Mouse (Mus musculus): ENCODE data around the gene Prr5l. TPM values are rescaled to one million over a fixed set of nuclear protein-coding genes. Genes with fewer than 3 reads are reported as not detected.

Prr5l gene
- 3.9 and 6.0 TPM in 2 replicates for polyA plus RNA-seq (2012; ENCODE audit: insufficient read depth, insufficient read length, missing spikeins)

- Histone ChIP-seq H3K4me1 (ENCODE audit: control insufficient read depth, insufficient read depth, low read length) (peaks cover 38% of the 10 kb centered on the region), H3K27ac (ENCODE audit: insufficient read depth, low read depth, low read length) (peak within 1 kb of the TSS; percentile 49), H3K4me3 (ENCODE audit: insufficient read depth, low read length) (no peak within 1 kb of the TSS)
- TF ChIP-seq CTCF (IDR thresholded peaks at IDR 0.05; ENCODE audit: low read depth, low read length): no peak
- no peak for TF ChIP-seq POLR2A (IDR thresholded peaks at IDR 0.05; ENCODE audit: borderline replicate concordance, low read depth, low read length)
Measured at GRCm38 (mm10) chr2:101882998-101883397, at the start of gene Prr5l. Gene Prr5l (minus strand): TSS chr2:101883027.

GRCm38 (mm10) chr2:101932169-101932936 is 49.5 kb upstream of the Prr5l start:
- H3K4me1 ChIP-seq (ENCODE audit: control insufficient read depth, insufficient read depth, low read length): no peaks in the 10 kb centered on the region
- no peak overlapping the region for H3K4me3 ChIP-seq (ENCODE audit: insufficient read depth, low read length)
- TF ChIP-seq POLR2A (IDR thresholded peaks at IDR 0.05; ENCODE audit: borderline replicate concordance, low read depth, low read length): no peak
- TF ChIP-seq CTCF (IDR thresholded peaks at IDR 0.05; ENCODE audit: low read depth, low read length): no peak

GRCm38 (mm10) chr2:101925591-101926188 is 42.9 kb upstream of the Prr5l start:
- Histone ChIP-seq H3K27ac (ENCODE audit: insufficient read depth, low read depth, low read length) (no peak overlapping the region), H3K4me1 (ENCODE audit: control insufficient read depth, insufficient read depth, low read length) (no peaks in the 10 kb centered on the region), H3K4me3 (ENCODE audit: insufficient read depth, low read length) (no peak overlapping the region)
- TF ChIP-seq CTCF (IDR thresholded peaks at IDR 0.05; ENCODE audit: low read depth, low read length) (no peak), POLR2A (IDR thresholded peaks at IDR 0.05; ENCODE audit: borderline replicate concordance, low read depth, low read length) (no peak)

More at GRCm38 (mm10) chr2:101932169-101932936, 49.5 kb upstream of the Prr5l start:
- H3K27ac ChIP-seq (ENCODE audit: insufficient read depth, low read depth, low read length): no peak overlapping the region

GRCm38 (mm10) chr2:101925183-101925582 is 42.4 kb upstream of the Prr5l start:
- Histone ChIP-seq H3K27ac (ENCODE audit: insufficient read depth, low read depth, low read length) (no peak overlapping the region), H3K4me1 (ENCODE audit: control insufficient read depth, insufficient read depth, low read length) (no peaks in the 10 kb centered on the region), H3K4me3 (ENCODE audit: insufficient read depth, low read length) (no peak overlapping the region)
- no peak for TF ChIP-seq POLR2A (IDR thresholded peaks at IDR 0.05; ENCODE audit: borderline replicate concordance, low read depth, low read length)
- TF ChIP-seq CTCF (IDR thresholded peaks at IDR 0.05; ENCODE audit: low read depth, low read length): no peak

GRCm38 (mm10) chr2:101923181-101923580 is 40.4 kb upstream of the Prr5l start:
- Histone ChIP-seq H3K27ac (ENCODE audit: insufficient read depth, low read depth, low read length) (no peak overlapping the region), H3K4me3 (ENCODE audit: insufficient read depth, low read length) (no peak overlapping the region), H3K4me1 (ENCODE audit: control insufficient read depth, insufficient read depth, low read length) (no peaks in the 10 kb centered on the region)
- TF ChIP-seq POLR2A (IDR thresholded peaks at IDR 0.05; ENCODE audit: borderline replicate concordance, low read depth, low read length) (no peak), CTCF (IDR thresholded peaks at IDR 0.05; ENCODE audit: low read depth, low read length) (no peak)

- Histone ChIP-seq H3K27ac (ENCODE audit: insufficient read depth, low read depth, low read length) (no peak overlapping the region), H3K4me1 (ENCODE audit: control insufficient read depth, insufficient read depth, low read length) (no peaks in the 10 kb centered on the region), H3K4me3 (ENCODE audit: insufficient read depth, low read length) (no peak overlapping the region)
- TF ChIP-seq CTCF (IDR thresholded peaks at IDR 0.05; ENCODE audit: low read depth, low read length) (no peak), POLR2A (IDR thresholded peaks at IDR 0.05; ENCODE audit: borderline replicate concordance, low read depth, low read length) (no peak)
Measured at GRCm38 (mm10) chr2:101922302-101922701, 39.5 kb upstream of the Prr5l start.

- no peak for TF ChIP-seq CTCF (IDR thresholded peaks at IDR 0.05; ENCODE audit: low read depth, low read length)
- TF ChIP-seq POLR2A (IDR thresholded peaks at IDR 0.05; ENCODE audit: borderline replicate concordance, low read depth, low read length): no peak
- no peak overlapping the region for H3K4me3 ChIP-seq (ENCODE audit: insufficient read depth, low read length)
- no peak overlapping the region for H3K27ac ChIP-seq (ENCODE audit: insufficient read depth, low read depth, low read length)
- H3K4me1 ChIP-seq (ENCODE audit: control insufficient read depth, insufficient read depth, low read length): no peaks in the 10 kb centered on the region
Measured at GRCm38 (mm10) chr2:101920136-101920554, 37.3 kb upstream of the Prr5l start.

GRCm38 (mm10) chr2:101918518-101918917 is 35.7 kb upstream of the Prr5l start:
- Histone ChIP-seq H3K4me3 (ENCODE audit: insufficient read depth, low read length) (no peak overlapping the region), H3K27ac (ENCODE audit: insufficient read depth, low read depth, low read length) (no peak overlapping the region), H3K4me1 (ENCODE audit: control insufficient read depth, insufficient read depth, low read length) (no peaks in the 10 kb centered on the region)
- TF ChIP-seq CTCF (IDR thresholded peaks at IDR 0.05; ENCODE audit: low read depth, low read length) (no peak), POLR2A (IDR thresholded peaks at IDR 0.05; ENCODE audit: borderline replicate concordance, low read depth, low read length) (no peak)

GRCm38 (mm10) chr2:101909326-101910080 is 26.7 kb upstream of the Prr5l start:
- Histone ChIP-seq H3K27ac (ENCODE audit: insufficient read depth, low read depth, low read length) (no peak overlapping the region), H3K4me1 (ENCODE audit: control insufficient read depth, insufficient read depth, low read length) (no peaks in the 10 kb centered on the region), H3K4me3 (ENCODE audit: insufficient read depth, low read length) (no peak overlapping the region)
- TF ChIP-seq POLR2A (IDR thresholded peaks at IDR 0.05; ENCODE audit: borderline replicate concordance, low read depth, low read length): no peak
- no peak for TF ChIP-seq CTCF (IDR thresholded peaks at IDR 0.05; ENCODE audit: low read depth, low read length)

All from bone marrow macrophage, adult 2 months (primary cell).